Mouse (Mus musculus): ENCODE results near the gene Bcam. TPM values are rescaled to one million over a fixed set of nuclear protein-coding genes. Genes with fewer than 3 reads are reported as not detected.
A peak's percentile ranks its signal among the peaks of the same experiment; 100 is the strongest.

Bcam gene
- polyA plus RNA-seq, 1 experiment from 2014 or later, result 214 TPM

GRCm38 (mm10) chr7:19764581-19764980, 6.2 kb downstream of the Bcam start:
- H3K4me2 ChIP-seq (replicated peaks; ENCODE audit: low read depth, low read length), result no peak overlapping the region
- H3K9ac ChIP-seq (ENCODE audit: low read depth, low read length), result no peak overlapping the region
- no peaks in the 10 kb centered on the region for H3K27me3 ChIP-seq (ENCODE audit: control insufficient read depth, insufficient read depth, low read length)
- H3K4me3 ChIP-seq (ENCODE audit: low read length), result no peak overlapping the region
- H3K4me1 ChIP-seq (ENCODE audit: control insufficient read depth, insufficient read depth, low read length), result peaks cover 19% of the 10 kb centered on the region
- no peak overlapping the region for H3K27ac ChIP-seq (ENCODE audit: low read depth, low read length)
- 89% methylated on average over 9 of the region's 9 CpGs for WGBS
- peaks cover 38% of the 10 kb centered on the region for H3K36me3 ChIP-seq (ENCODE audit: control insufficient read depth, insufficient read depth, low read length)
- ATAC-seq (ENCODE audit: low FRiP score, low TSS enrichment), result no peak
- no peaks in the 10 kb centered on the region for H3K9me3 ChIP-seq (ENCODE audit: control insufficient read depth, low read length)

GRCm38 (mm10) chr7:19763829-19764477, 6.9 kb downstream of the Bcam start:
- WGBS, result 65% methylated on average over 13 of the region's 13 CpGs
- H3K9ac ChIP-seq (ENCODE audit: low read depth, low read length), result no peak overlapping the region
- ATAC-seq (ENCODE audit: low FRiP score, low TSS enrichment), result no peak

GRCm38 (mm10) chr7:19762283-19762682, 8.5 kb downstream of the Bcam start:
- Histone ChIP-seq H3K27ac (ENCODE audit: low read depth, low read length) (no peak overlapping the region; the same call in 1 of the 2 replicates), H3K9me3 (ENCODE audit: control insufficient read depth, low read length) (no peaks in the 10 kb centered on the region), H3K9ac (ENCODE audit: low read depth, low read length) (no peak overlapping the region), H3K36me3 (ENCODE audit: control insufficient read depth, insufficient read depth, low read length) (peaks cover 58% of the 10 kb centered on the region), H3K4me1 (ENCODE audit: control insufficient read depth, insufficient read depth, low read length) (no peaks in the 10 kb centered on the region), H3K4me2 (replicated peaks; ENCODE audit: low read depth, low read length) (no peak overlapping the region), H3K4me3 (ENCODE audit: low read length) (no peak overlapping the region), H3K27me3 (ENCODE audit: control insufficient read depth, insufficient read depth, low read length) (no peaks in the 10 kb centered on the region)
- peak; percentile 72; the same call in 1 of the 2 replicates for ATAC-seq (ENCODE audit: low FRiP score, low TSS enrichment)
- 40% methylated on average over 11 of the region's 11 CpGs for WGBS

More at GRCm38 (mm10) chr7:19763829-19764477, 6.9 kb downstream of the Bcam start:
- no peaks in the 10 kb centered on the region for H3K9me3 ChIP-seq (ENCODE audit: control insufficient read depth, low read length)
- peaks cover 45% of the 10 kb centered on the region for H3K36me3 ChIP-seq (ENCODE audit: control insufficient read depth, insufficient read depth, low read length)
- H3K27ac ChIP-seq (ENCODE audit: low read depth, low read length), result no peak overlapping the region
- no peak overlapping the region for H3K4me2 ChIP-seq (replicated peaks; ENCODE audit: low read depth, low read length)
- no peaks in the 10 kb centered on the region for H3K27me3 ChIP-seq (ENCODE audit: control insufficient read depth, insufficient read depth, low read length)
- H3K4me3 ChIP-seq (ENCODE audit: low read length), result no peak overlapping the region
- H3K4me1 ChIP-seq (ENCODE audit: control insufficient read depth, insufficient read depth, low read length), result peaks cover 13% of the 10 kb centered on the region

GRCm38 (mm10) chr7:19760021-19760420, 10.8 kb downstream of the Bcam start:
- ATAC-seq (ENCODE audit: low FRiP score, low TSS enrichment), result no peak
- no peak overlapping the region for H3K4me3 ChIP-seq (ENCODE audit: low read length)
- no peak overlapping the region for H3K9ac ChIP-seq (ENCODE audit: low read depth, low read length)
- no peaks in the 10 kb centered on the region for H3K4me1 ChIP-seq (ENCODE audit: control insufficient read depth, insufficient read depth, low read length)
- no peak overlapping the region for H3K27ac ChIP-seq (ENCODE audit: low read depth, low read length)
- peaks cover 52% of the 10 kb centered on the region for H3K36me3 ChIP-seq (ENCODE audit: control insufficient read depth, insufficient read depth, low read length)
- no peaks in the 10 kb centered on the region for H3K9me3 ChIP-seq (ENCODE audit: control insufficient read depth, low read length)
- H3K27me3 ChIP-seq (ENCODE audit: control insufficient read depth, insufficient read depth, low read length), result no peaks in the 10 kb centered on the region
- WGBS, result 76% methylated on average over 13 of the region's 13 CpGs
- no peak overlapping the region for H3K4me2 ChIP-seq (replicated peaks; ENCODE audit: low read depth, low read length)

GRCm38 (mm10) chr7:19758623-19759022, 12.2 kb downstream of the Bcam start:
- peaks cover 40% of the 10 kb centered on the region for H3K36me3 ChIP-seq (ENCODE audit: control insufficient read depth, insufficient read depth, low read length)
- no peak for ATAC-seq (ENCODE audit: low FRiP score, low TSS enrichment)

GRCm38 (mm10) chr7:19755851-19756786, 14.7 kb downstream of the Bcam start:
- H3K4me2 ChIP-seq (replicated peaks; ENCODE audit: low read depth, low read length), result no peak overlapping the region
- ATAC-seq (ENCODE audit: low FRiP score, low TSS enrichment), result peak; percentile 16; the same call in 1 of the 2 replicates
- peak overlapping the region; percentile 63; the same call in 1 of the 2 replicates for H3K27ac ChIP-seq (ENCODE audit: low read depth, low read length)
- WGBS, result 73% methylated on average over 24 of the region's 24 CpGs
- no peak overlapping the region for H3K9ac ChIP-seq (ENCODE audit: low read depth, low read length)
- H3K27me3 ChIP-seq (ENCODE audit: control insufficient read depth, insufficient read depth, low read length), result no peaks in the 10 kb centered on the region
- no peaks in the 10 kb centered on the region for H3K9me3 ChIP-seq (ENCODE audit: control insufficient read depth, low read length)
- H3K36me3 ChIP-seq (ENCODE audit: control insufficient read depth, insufficient read depth, low read length), result peaks cover 30% of the 10 kb centered on the region
- H3K4me3 ChIP-seq (ENCODE audit: low read length), result no peak overlapping the region
- H3K4me1 ChIP-seq (ENCODE audit: control insufficient read depth, insufficient read depth, low read length), result peaks cover 4% of the 10 kb centered on the region; the same call in 1 of the 2 replicates

More at GRCm38 (mm10) chr7:19758623-19759022, 12.2 kb downstream of the Bcam start:
- H3K4me3 ChIP-seq (ENCODE audit: low read length), result no peak overlapping the region
- WGBS, result 93% methylated on average over 13 of the region's 13 CpGs
- no peak overlapping the region for H3K4me2 ChIP-seq (replicated peaks; ENCODE audit: low read depth, low read length)
- H3K4me1 ChIP-seq (ENCODE audit: control insufficient read depth, insufficient read depth, low read length), result peaks cover under 1% of the 10 kb centered on the region; the same call in 1 of the 2 replicates
- no peaks in the 10 kb centered on the region for H3K27me3 ChIP-seq (ENCODE audit: control insufficient read depth, insufficient read depth, low read length)
- no peak overlapping the region for H3K27ac ChIP-seq (ENCODE audit: low read depth, low read length)
- no peak overlapping the region for H3K9ac ChIP-seq (ENCODE audit: low read depth, low read length)
- H3K9me3 ChIP-seq (ENCODE audit: control insufficient read depth, low read length), result no peaks in the 10 kb centered on the region

GRCm38 (mm10) chr7:19755008-19755407, 15.8 kb downstream of the Bcam start:
- Histone ChIP-seq H3K4me3 (ENCODE audit: low read length) (no peak overlapping the region), H3K4me1 (ENCODE audit: control insufficient read depth, insufficient read depth, low read length) (peaks cover 7% of the 10 kb centered on the region), H3K36me3 (ENCODE audit: control insufficient read depth, insufficient read depth, low read length) (peaks cover 25% of the 10 kb centered on the region), H3K9ac (ENCODE audit: low read depth, low read length) (no peak overlapping the region), H3K9me3 (ENCODE audit: control insufficient read depth, low read length) (no peaks in the 10 kb centered on the region), H3K27me3 (ENCODE audit: control insufficient read depth, insufficient read depth, low read length) (no peaks in the 10 kb centered on the region), H3K27ac (ENCODE audit: low read depth, low read length) (no peak overlapping the region), H3K4me2 (replicated peaks; ENCODE audit: low read depth, low read length) (no peak overlapping the region)
- WGBS, result 87% methylated on average over 2 of the region's 2 CpGs
- ATAC-seq (ENCODE audit: low FRiP score, low TSS enrichment), result no peak

- no peak overlapping the region for H3K4me3 ChIP-seq (ENCODE audit: low read length)
- WGBS, result 74% methylated on average over 1 of the region's 1 CpGs
- H3K9me3 ChIP-seq (ENCODE audit: control insufficient read depth, low read length), result no peaks in the 10 kb centered on the region
- H3K4me1 ChIP-seq (ENCODE audit: control insufficient read depth, insufficient read depth, low read length), result peaks cover 7% of the 10 kb centered on the region
- no peak overlapping the region for H3K9ac ChIP-seq (ENCODE audit: low read depth, low read length)
- no peak for ATAC-seq (ENCODE audit: low FRiP score, low TSS enrichment)
- no peak overlapping the region for H3K27ac ChIP-seq (ENCODE audit: low read depth, low read length)
- peaks cover 18% of the 10 kb centered on the region for H3K36me3 ChIP-seq (ENCODE audit: control insufficient read depth, insufficient read depth, low read length)
- H3K4me2 ChIP-seq (replicated peaks; ENCODE audit: low read depth, low read length), result no peak overlapping the region
- no peaks in the 10 kb centered on the region for H3K27me3 ChIP-seq (ENCODE audit: control insufficient read depth, insufficient read depth, low read length)
Measured at GRCm38 (mm10) chr7:19754065-19754464, 16.8 kb downstream of the Bcam start.

- 72% methylated on average over 7 of the region's 7 CpGs for WGBS
- Histone ChIP-seq H3K4me2 (replicated peaks; ENCODE audit: low read depth, low read length) (no peak overlapping the region), H3K36me3 (ENCODE audit: control insufficient read depth, insufficient read depth, low read length) (peaks cover 13% of the 10 kb centered on the region; the same call in 1 of the 2 replicates), H3K4me3 (ENCODE audit: low read length) (no peak overlapping the region), H3K4me1 (ENCODE audit: control insufficient read depth, insufficient read depth, low read length) (peaks cover 7% of the 10 kb centered on the region), H3K9me3 (ENCODE audit: control insufficient read depth, low read length) (no peaks in the 10 kb centered on the region), H3K27me3 (ENCODE audit: control insufficient read depth, insufficient read depth, low read length) (no peaks in the 10 kb centered on the region), H3K9ac (ENCODE audit: low read depth, low read length) (no peak overlapping the region), H3K27ac (ENCODE audit: low read depth, low read length) (no peak overlapping the region)
- ATAC-seq (ENCODE audit: low FRiP score, low TSS enrichment), result no peak
Measured at GRCm38 (mm10) chr7:19753587-19753986, 17.2 kb downstream of the Bcam start.

All from kidney, embryonic 14.5 days (tissue).